Mouse (Mus musculus) liver, adult 2 months (tissue): ENCODE results near the gene 1700067K01Rik.

Source experiments
- CTCF ChIP-seq: fragments of 200-500 bp; IDR thresholded peaks from 2 replicates; pipeline ENCODE4 v1.5.1; 2011; ENCODE audit warnings: low read depth, low read length, control low read depth
- POLR2A ChIP-seq: fragments of 200-500 bp; IDR thresholded peaks from 2 replicates; pipeline ENCODE4 v1.6.1; 2011; ENCODE audit warnings: low read length, control low read depth; ENCODE audit not compliant: insufficient read depth; ENCODE audit errors: extremely low read depth

DNA sequence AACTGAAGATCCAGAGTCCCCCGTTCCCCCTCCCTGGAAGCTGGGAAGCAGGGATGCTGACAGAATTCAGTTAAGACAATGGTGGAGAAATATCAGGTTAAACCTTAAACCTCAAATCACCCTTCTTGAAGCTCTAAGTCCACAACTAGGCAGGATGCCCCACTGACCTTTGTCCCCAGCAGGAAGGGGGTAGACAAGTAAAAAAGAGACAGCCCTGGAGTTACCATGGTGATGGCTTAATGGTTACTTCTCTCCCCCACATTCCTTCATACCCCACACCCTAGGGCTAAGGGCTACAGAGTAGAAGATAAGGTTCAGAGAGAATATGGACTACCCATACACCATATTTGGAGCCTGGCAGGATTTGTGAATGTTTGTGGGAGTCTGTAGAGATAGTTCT, 22.3 kb downstream of the 1700067K01Rik start:
- TF ChIP-seq CTCF, result no peak
- TF ChIP-seq POLR2A, result no peak
